Mouse (Mus musculus) monocyte, adult 5-6 weeks (primary cell): ENCODE measurements around the gene Mboat1. TPM values are rescaled to one million over a fixed set of nuclear protein-coding genes. Genes with fewer than 3 reads are reported as not detected.

Source experiments
- total RNA-seq: library from RNA; stranded (forward); fragments of 200-1000, 200-491, 200-594 nt; gene quantifications from 3 replicates; pipeline ENCODE4 v1.2.3, GENCODE M21; 2017

Mboat1 gene
- total RNA-seq, 1 experiment from 2014 or later = 22.8 TPM

Other genes starting within 250 kb of the Mboat1 start
- gene E2f3, start 150.4 kb upstream of the Mboat1 start, total RNA-seq = 2.8 to 3.4 TPM (median 3.0 TPM) in 3 replicates
- 0.67 TPM in 1 of 3 replicates, not detected in the others for gene Agtr1a, start 200.0 kb downstream of the Mboat1 start, total RNA-seq